Mouse (Mus musculus) small intestine, adult 2 months (tissue): ENCODE results near the gene Rap1gap2. TPM values are rescaled to one million over a fixed set of nuclear protein-coding genes. Genes with fewer than 3 reads are reported as not detected.

Experiments
- H3K27ac ChIP-seq: fragments of 200-500 bp; 2 replicates; pipeline ENCODE4 v1.5.1; 2012; ENCODE audit warnings: low read depth, low read length, control low read depth, inconsistent platforms; ENCODE audit not compliant: insufficient read depth
- H3K27me3 ChIP-seq: fragments of 200-500 bp; 2 replicates; pipeline ENCODE4 v1.6.1; 2012; ENCODE audit warnings: mild to moderate bottlenecking, moderate library complexity, low read length, inconsistent platforms; ENCODE audit not compliant: control insufficient read depth, insufficient read depth
- H3K36me3 ChIP-seq: fragments of 200-500 bp; 2 replicates; pipeline ENCODE4 v1.6.1; 2012; ENCODE audit warnings: mild to moderate bottlenecking, low read length, control low read depth, inconsistent platforms; ENCODE audit not compliant: control insufficient read depth, insufficient read depth
- H3K4me1 ChIP-seq: fragments of 200-500 bp; 2 replicates; pipeline ENCODE4 v1.6.1; 2012; ENCODE audit warnings: low read length, inconsistent platforms, mixed read lengths; ENCODE audit not compliant: control insufficient read depth, insufficient read depth, insufficient read length
- H3K4me3 ChIP-seq: fragments of 200-500 bp; 2 replicates; pipeline ENCODE4 v1.5.1; 2012; ENCODE audit warnings: low read depth, mild to moderate bottlenecking, control low read depth, inconsistent platforms, low read length, moderate library complexity
- CTCF ChIP-seq: fragments of 200-500 bp; IDR thresholded peaks from 2 replicates; pipeline ENCODE4 v1.5.1; 2012; ENCODE audit warnings: low read depth, mild to moderate bottlenecking, control low read depth, inconsistent platforms, low read length, moderate library complexity, mixed read lengths; ENCODE audit not compliant: insufficient replicate concordance, insufficient read length; ENCODE audit errors: extremely low read depth
- POLR2A ChIP-seq: fragments of 200-500 bp; IDR thresholded peaks from 2 replicates; pipeline ENCODE4 v1.6.1; 2012; ENCODE audit warnings: low read depth, mild to moderate bottlenecking, control low read depth, inconsistent platforms, low read length, moderate library complexity
- WGBS: fragments of 180-500 bp; shearing (Covaris S2); methylation state at CpG from one replicate; pipeline ENCODE4 v1.1.7; 2018; 5-methylcytosine and 5-hydroxymethylcytosine counted together
- polyA plus RNA-seq: library from polyadenylated mRNA; depleted of rRNA; stranded (reverse); fragments of >200 nt; gene quantifications from 2 replicates; pipeline ENCODE4 v1.2.3, GENCODE M21; 2012

Rap1gap2 gene
- polyA plus RNA-seq, 1 experiment: 18.4 TPM

- H3K36me3 ChIP-seq: no peaks in the 10 kb centered on the region
- WGBS: 82% methylated on average over 6 of the region's 6 CpGs
- TF ChIP-seq POLR2A (no peak), CTCF (no peak)
Observed at GRCm38 (mm10) chr11:74569735-74570134, 41.0 kb downstream of the Rap1gap2 start.

GRCm38 (mm10) chr11:74568463-74568862, 42.3 kb downstream of the Rap1gap2 start:
- Histone ChIP-seq H3K27ac (no peak overlapping the region), H3K4me3 (no peak overlapping the region), H3K4me1 (peaks cover 21% of the 10 kb centered on the region), H3K27me3 (no peaks in the 10 kb centered on the region), H3K36me3 (no peaks in the 10 kb centered on the region)
- TF ChIP-seq CTCF (no peak), POLR2A (no peak)
- 81% methylated on average over 5 of the region's 5 CpGs for WGBS

More at GRCm38 (mm10) chr11:74569735-74570134, 41.0 kb downstream of the Rap1gap2 start:
- Histone ChIP-seq H3K27me3 (no peaks in the 10 kb centered on the region), H3K27ac (no peak overlapping the region), H3K4me3 (no peak overlapping the region), H3K4me1 (peaks cover 26% of the 10 kb centered on the region)

DNA sequence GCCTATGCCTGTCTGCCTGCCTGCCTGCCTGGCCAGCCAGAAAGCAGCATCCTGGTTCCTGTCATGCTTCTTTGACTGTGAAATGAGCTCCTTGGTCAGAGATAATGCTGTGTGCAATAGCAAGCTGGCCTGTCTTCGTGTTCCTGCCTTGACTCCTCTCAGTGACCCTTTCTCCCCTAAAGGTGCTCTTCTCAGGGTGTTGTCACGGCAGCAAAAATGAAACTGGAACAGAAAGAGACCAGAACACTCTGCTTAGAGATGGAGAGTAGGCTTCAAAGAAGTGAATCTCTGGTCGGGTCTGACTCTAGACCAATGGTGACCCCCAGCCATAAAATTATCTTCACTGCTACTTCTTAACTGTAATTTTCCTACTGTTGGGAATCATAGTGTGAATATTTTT, 42.7 kb downstream of the Rap1gap2 start:
- no peaks in the 10 kb centered on the region for H3K27me3 ChIP-seq
- H3K4me1 ChIP-seq: peaks cover 18% of the 10 kb centered on the region
- no peak for TF ChIP-seq POLR2A
- no peak for TF ChIP-seq CTCF
- no peaks in the 10 kb centered on the region for H3K36me3 ChIP-seq
- H3K4me3 ChIP-seq: no peak overlapping the region
- 57% methylated on average over 3 of the region's 3 CpGs for WGBS
- no peak overlapping the region for H3K27ac ChIP-seq

DNA sequence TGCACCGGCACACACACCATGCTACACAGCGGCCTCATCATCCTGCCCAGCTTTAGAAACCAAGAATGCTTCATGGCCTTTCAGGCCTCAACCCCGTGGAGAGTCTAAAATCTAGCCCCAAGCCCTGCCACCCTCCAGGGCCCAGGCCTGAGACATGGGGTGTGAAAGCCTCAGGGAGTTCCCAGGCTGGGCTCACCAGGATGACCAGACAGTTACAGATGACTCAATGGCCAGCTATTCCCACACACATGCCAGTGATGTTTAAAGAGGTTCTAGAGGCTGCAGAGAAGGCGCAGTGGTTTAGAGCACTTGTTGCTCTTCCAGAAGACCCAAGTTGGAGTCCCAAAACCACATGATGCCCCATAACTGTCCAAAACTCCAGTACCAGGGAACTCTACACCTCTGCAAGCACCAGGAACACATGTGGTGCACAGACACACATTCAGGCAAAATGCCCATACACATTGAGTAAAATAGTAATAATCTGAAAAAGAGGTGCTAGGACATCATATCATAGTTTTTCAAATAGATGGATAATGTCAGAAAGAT, 44.3 kb downstream of the Rap1gap2 start:
- peaks cover 5% of the 10 kb centered on the region; the same call in 1 of the 2 replicates for H3K4me1 ChIP-seq
- no peak overlapping the region for H3K4me3 ChIP-seq
- 92% methylated on average over 4 of the region's 4 CpGs for WGBS
- no peak for TF ChIP-seq POLR2A
- TF ChIP-seq CTCF: no peak
- H3K27ac ChIP-seq: no peak overlapping the region
- no peaks in the 10 kb centered on the region for H3K36me3 ChIP-seq
- H3K27me3 ChIP-seq: no peaks in the 10 kb centered on the region

DNA sequence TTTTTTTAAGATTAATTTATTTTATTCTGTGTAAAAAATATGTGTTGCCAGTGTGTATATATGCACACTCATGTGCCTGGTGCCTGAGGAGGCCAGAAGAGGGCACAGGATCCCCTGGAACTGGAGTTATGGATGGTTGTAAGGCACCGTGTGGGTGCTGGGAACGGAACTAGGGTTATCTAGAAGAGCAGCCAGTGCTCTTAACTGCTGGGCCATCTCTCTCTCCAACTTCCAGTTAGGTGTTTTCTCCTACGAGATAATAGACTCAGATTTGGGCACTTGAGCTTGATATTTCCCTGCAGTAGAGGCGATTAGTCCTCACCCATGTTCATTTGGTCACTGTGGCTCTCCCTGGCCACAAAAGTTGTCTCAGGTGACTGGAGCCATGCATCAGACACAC, 49.3 kb downstream of the Rap1gap2 start:
- H3K27ac ChIP-seq: no peak overlapping the region
- H3K27me3 ChIP-seq: no peaks in the 10 kb centered on the region
- no peaks in the 10 kb centered on the region for H3K36me3 ChIP-seq
- 94% methylated on average over 4 of the region's 4 CpGs for WGBS
- H3K4me1 ChIP-seq: peaks cover 7% of the 10 kb centered on the region; the same call in 1 of the 2 replicates
- no peak for TF ChIP-seq CTCF
- TF ChIP-seq POLR2A: no peak
- H3K4me3 ChIP-seq: no peak overlapping the region

DNA sequence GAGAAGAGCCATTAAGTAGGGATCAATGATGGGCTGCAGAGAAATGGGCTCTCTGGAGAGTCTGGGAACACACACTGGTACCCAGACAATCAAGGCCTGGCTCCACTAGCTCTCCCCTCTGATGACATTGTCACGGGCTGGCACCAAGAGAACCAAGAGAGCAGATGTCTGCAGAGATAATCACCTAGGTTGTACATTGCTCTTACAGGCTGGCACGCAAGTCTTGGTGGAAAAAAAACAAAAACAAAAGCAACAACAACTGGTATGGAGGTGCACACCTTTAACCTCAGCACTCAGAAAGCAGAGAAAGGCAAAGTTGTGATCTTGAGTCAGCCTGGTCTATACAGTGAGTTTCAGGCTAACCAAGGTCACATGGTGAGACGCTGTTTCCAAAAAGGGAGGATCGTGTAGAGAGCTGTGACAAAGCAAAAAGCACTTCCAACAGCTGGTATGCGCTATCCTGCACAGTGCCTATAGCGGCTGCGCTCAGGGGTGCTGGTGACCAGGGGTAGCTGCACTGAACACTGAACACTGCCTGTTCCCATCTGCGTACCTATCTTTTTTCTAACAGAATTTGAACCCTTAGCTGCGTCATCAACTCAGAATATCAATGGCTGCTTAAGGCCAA, 50.0 kb downstream of the Rap1gap2 start:
- Histone ChIP-seq H3K27ac (no peak overlapping the region), H3K27me3 (no peaks in the 10 kb centered on the region), H3K4me3 (no peak overlapping the region), H3K36me3 (no peaks in the 10 kb centered on the region), H3K4me1 (peaks cover 13% of the 10 kb centered on the region)
- WGBS: 81% methylated on average over 9 of the region's 9 CpGs
- TF ChIP-seq CTCF (no peak), POLR2A (no peak)

GRCm38 (mm10) chr11:74559793-74560433, 50.8 kb downstream of the Rap1gap2 start:
- peaks cover 15% of the 10 kb centered on the region for H3K4me1 ChIP-seq
- no peak for TF ChIP-seq POLR2A
- no peak for TF ChIP-seq CTCF
- H3K27ac ChIP-seq: no peak overlapping the region
- H3K36me3 ChIP-seq: no peaks in the 10 kb centered on the region
- no peaks in the 10 kb centered on the region for H3K27me3 ChIP-seq
- H3K4me3 ChIP-seq: no peak overlapping the region
- WGBS: 66% methylated on average over 5 of the region's 5 CpGs
